Mouse (Mus musculus): ENCODE measurements around the gene Speer4c. TPM values are rescaled to one million over a fixed set of nuclear protein-coding genes. Genes with fewer than 3 reads are reported as not detected.
"Not testable (repeated sequence)": the region's sequence is repeated elsewhere in the genome, so short reads cannot be mapped to it uniquely, and the experiment has no call there.

The Speer4c gene
- polyA plus RNA-seq (2016; fragmentation: Nextera tagmentation; extraction: Ambion mirVana), result not detected in 2 replicates

- not testable (repeated sequence) for H3K36me3 ChIP-seq; H3K27me3 ChIP-seq; H3K27ac ChIP-seq; H3K4me2 ChIP-seq (replicated peaks); ATAC-seq (ENCODE audit: low FRiP score); H3K9me3 ChIP-seq (replicated peaks); H3K4me1 ChIP-seq; H3K4me3 ChIP-seq; H3K9ac ChIP-seq
Observed at GRCm38 (mm10) chr5:15714171-15714570, at the start of gene Speer4c. Gene Speer4c, minus strand, starts transcription at chr5:15714271.

- Histone ChIP-seq H3K27me3 (no peaks in the 10 kb centered on the region), H3K4me3 (no peak overlapping the region), H3K36me3 (no peaks in the 10 kb centered on the region), H3K9me3 (replicated peaks) (no peaks in the 10 kb centered on the region), H3K4me1 (no peaks in the 10 kb centered on the region), H3K4me2 (replicated peaks) (no peak overlapping the region), H3K9ac (no peak overlapping the region), H3K27ac (no peak overlapping the region)
- ATAC-seq (ENCODE audit: low FRiP score), result no peak
- 71% methylated on average over 4 of the region's 4 CpGs for WGBS
Observed at GRCm38 (mm10) chr5:15747478-15748255, 33.6 kb upstream of the Speer4c start.

GRCm38 (mm10) chr5:15734097-15734867, 20.2 kb upstream of the Speer4c start:
- H3K4me2 ChIP-seq (replicated peaks), result no peak overlapping the region
- WGBS, result 88% methylated on average over 3 of the region's 3 CpGs
- no peaks in the 10 kb centered on the region for H3K36me3 ChIP-seq
- no peaks in the 10 kb centered on the region for H3K4me1 ChIP-seq
- no peaks in the 10 kb centered on the region for H3K9me3 ChIP-seq (replicated peaks)
- no peak for ATAC-seq (ENCODE audit: low FRiP score)
- no peak overlapping the region for H3K4me3 ChIP-seq
- H3K9ac ChIP-seq, result no peak overlapping the region
- H3K27ac ChIP-seq, result no peak overlapping the region
- no peaks in the 10 kb centered on the region for H3K27me3 ChIP-seq

- H3K4me1 ChIP-seq; H3K27me3 ChIP-seq; H3K36me3 ChIP-seq; H3K9ac ChIP-seq; H3K4me2 ChIP-seq (replicated peaks); H3K27ac ChIP-seq; H3K9me3 ChIP-seq (replicated peaks); H3K4me3 ChIP-seq; ATAC-seq (ENCODE audit: low FRiP score): not testable (repeated sequence)
- 24% methylated on average over 5 of the region's 5 CpGs for WGBS
Observed at GRCm38 (mm10) chr5:15702891-15703290, 11.2 kb downstream of the Speer4c start.

GRCm38 (mm10) chr5:15697719-15698118, 16.4 kb downstream of the Speer4c start:
- H3K27me3 ChIP-seq; H3K9ac ChIP-seq; H3K4me2 ChIP-seq (replicated peaks); H3K36me3 ChIP-seq; H3K9me3 ChIP-seq (replicated peaks); H3K4me3 ChIP-seq; ATAC-seq (ENCODE audit: low FRiP score); H3K4me1 ChIP-seq; H3K27ac ChIP-seq: not testable (repeated sequence)
- WGBS, result 40% methylated on average over 2 of the region's 2 CpGs

GRCm38 (mm10) chr5:15691849-15692248, 22.2 kb downstream of the Speer4c start:
- H3K27me3 ChIP-seq; H3K36me3 ChIP-seq; H3K4me3 ChIP-seq; H3K4me2 ChIP-seq (replicated peaks); ATAC-seq (ENCODE audit: low FRiP score); H3K9ac ChIP-seq; H3K4me1 ChIP-seq; H3K27ac ChIP-seq: not testable (repeated sequence)
- WGBS, result 81% methylated on average over 4 of the region's 4 CpGs
- peaks cover 23% of the 10 kb centered on the region for H3K9me3 ChIP-seq (replicated peaks)

GRCm38 (mm10) chr5:15690822-15691221, 23.2 kb downstream of the Speer4c start:
- H3K27me3 ChIP-seq; H3K4me3 ChIP-seq; H3K36me3 ChIP-seq; H3K4me2 ChIP-seq (replicated peaks); H3K9ac ChIP-seq; ATAC-seq (ENCODE audit: low FRiP score); H3K4me1 ChIP-seq; H3K27ac ChIP-seq: not testable (repeated sequence)
- WGBS, result 74% methylated on average over 4 of the region's 4 CpGs
- H3K9me3 ChIP-seq (replicated peaks), result peaks cover 29% of the 10 kb centered on the region

GRCm38 (mm10) chr5:15689659-15690213, 24.3 kb downstream of the Speer4c start:
- ATAC-seq (ENCODE audit: low FRiP score), result peak; percentile 87
- H3K9me3 ChIP-seq (replicated peaks), result peaks cover 25% of the 10 kb centered on the region
- H3K4me1 ChIP-seq; H3K4me2 ChIP-seq (replicated peaks); H3K9ac ChIP-seq; H3K4me3 ChIP-seq; H3K36me3 ChIP-seq; H3K27ac ChIP-seq; H3K27me3 ChIP-seq: not testable (repeated sequence)
- 74% methylated on average over 6 of the region's 6 CpGs for WGBS

GRCm38 (mm10) chr5:15688874-15689658, 25.0 kb downstream of the Speer4c start:
- H3K9me3 ChIP-seq (replicated peaks), result peaks cover 25% of the 10 kb centered on the region
- H3K4me2 ChIP-seq (replicated peaks); H3K27me3 ChIP-seq; H3K9ac ChIP-seq; H3K27ac ChIP-seq; H3K4me1 ChIP-seq; H3K36me3 ChIP-seq; H3K4me3 ChIP-seq: not testable (repeated sequence)
- WGBS, result 67% methylated on average over 4 of the region's 4 CpGs
- ATAC-seq (ENCODE audit: low FRiP score), result peak; percentile 89

GRCm38 (mm10) chr5:15681301-15682035, 32.6 kb downstream of the Speer4c start:
- H3K9ac ChIP-seq; H3K4me1 ChIP-seq; H3K4me3 ChIP-seq; H3K4me2 ChIP-seq (replicated peaks); H3K27ac ChIP-seq; H3K36me3 ChIP-seq; H3K27me3 ChIP-seq: not testable (repeated sequence)
- 79% methylated on average over 8 of the region's 10 CpGs for WGBS
- peaks cover 14% of the 10 kb centered on the region for H3K9me3 ChIP-seq (replicated peaks)
- peak; percentile 85 for ATAC-seq (ENCODE audit: low FRiP score)

GRCm38 (mm10) chr5:15679980-15680949, 33.8 kb downstream of the Speer4c start:
- not testable (repeated sequence) for H3K9ac ChIP-seq; H3K4me3 ChIP-seq; H3K27me3 ChIP-seq; H3K36me3 ChIP-seq; H3K4me1 ChIP-seq; H3K4me2 ChIP-seq (replicated peaks); H3K27ac ChIP-seq
- 66% methylated on average over 13 of the region's 13 CpGs for WGBS
- peak; percentile 88 for ATAC-seq (ENCODE audit: low FRiP score)
- peaks cover 12% of the 10 kb centered on the region for H3K9me3 ChIP-seq (replicated peaks)
